Mouse (Mus musculus): Measurements from ENCODE around the gene Kcnj12. TPM values are rescaled to one million over a fixed set of nuclear protein-coding genes. Genes with fewer than 3 reads are reported as not detected.

Kcnj12 gene
- polyA plus RNA-seq, 1 experiment from 2014 or later, result 0.28 TPM

DNA sequence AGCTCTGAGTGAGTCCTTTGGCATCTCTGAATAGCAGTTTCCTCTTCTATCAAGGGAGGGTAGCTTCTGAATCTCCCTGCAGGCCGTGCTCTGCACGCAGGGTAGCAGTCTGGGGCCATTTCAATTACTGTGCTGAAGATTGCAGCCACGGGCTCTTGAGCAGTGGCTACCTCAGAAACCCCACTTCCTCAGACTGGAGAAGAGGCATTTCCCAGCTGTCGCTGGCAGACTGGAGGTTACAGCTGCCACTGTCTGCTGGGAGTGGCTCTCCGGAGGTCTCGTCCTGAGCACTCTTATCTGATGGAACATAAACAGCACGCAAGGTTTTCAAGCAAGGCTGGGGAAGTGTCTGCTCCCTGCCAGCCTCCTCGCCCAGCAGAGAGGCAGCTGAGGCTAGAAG lies 20.2 kb downstream of the Kcnj12 start:
- H3K4me2 ChIP-seq, result no peak overlapping the region
- H3K36me3 ChIP-seq (ENCODE audit: poor library complexity, severe bottlenecking), result no peaks in the 10 kb centered on the region
- H3K9ac ChIP-seq, result no peak overlapping the region
- no peaks in the 10 kb centered on the region for H3K27me3 ChIP-seq
- ATAC-seq, result no peak
- H3K9me3 ChIP-seq (replicated peaks), result no peaks in the 10 kb centered on the region
- no peak overlapping the region for H3K4me3 ChIP-seq
- 0 out of 2 replicates have a peak, but pooled peaks cover 8% of the 10 kb centered on the region for H3K4me1 ChIP-seq
- 45% methylated on average over 8 of the region's 8 CpGs for WGBS
- H3K27ac ChIP-seq, result no peak overlapping the region

DNA sequence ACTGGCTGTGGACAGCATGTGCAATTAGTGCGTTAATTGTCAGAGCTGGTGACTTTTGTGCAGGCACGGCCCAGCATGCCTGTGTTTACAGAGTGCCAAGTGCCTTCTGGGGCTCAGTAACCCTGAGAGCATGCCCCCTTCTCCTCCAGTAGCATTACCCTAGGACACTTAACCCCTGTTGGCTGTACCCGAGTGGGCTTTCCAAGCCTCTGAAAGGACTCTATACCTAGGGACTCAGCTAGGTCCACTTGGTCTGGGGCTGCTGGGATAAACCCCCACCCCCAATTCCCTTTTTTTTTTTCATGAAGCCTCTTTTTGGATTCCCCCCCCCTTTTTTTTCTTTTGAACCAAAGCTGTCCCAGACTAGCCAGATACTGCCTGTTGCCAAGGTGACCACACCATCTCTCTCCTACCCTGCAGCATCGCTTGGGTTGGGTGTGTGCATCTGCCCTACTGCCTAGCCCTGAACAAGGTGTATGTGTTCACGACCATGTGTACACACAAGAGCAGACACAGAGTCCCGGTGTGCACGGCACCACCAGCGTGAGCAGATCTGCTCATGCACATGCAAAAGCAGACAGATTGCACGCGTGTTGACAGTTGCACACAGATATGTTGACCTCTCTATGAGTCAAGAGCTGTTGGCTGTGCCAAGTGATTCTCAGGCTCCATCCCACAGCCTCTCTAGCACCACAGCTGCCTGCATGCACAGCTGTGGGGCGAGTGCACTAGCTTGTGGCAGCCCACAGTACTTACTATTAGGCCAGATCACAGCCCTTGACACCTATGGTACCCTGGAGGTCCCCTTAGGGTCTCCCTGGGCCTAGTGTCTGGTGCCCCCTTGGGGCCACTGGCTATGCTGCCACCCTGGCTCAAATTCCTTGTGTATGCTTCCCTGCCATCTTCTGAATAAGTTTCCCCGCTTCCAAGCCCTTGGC lies 21.0 kb downstream of the Kcnj12 start:
- Histone ChIP-seq H3K27me3 (no peaks in the 10 kb centered on the region), H3K36me3 (ENCODE audit: poor library complexity, severe bottlenecking) (no peaks in the 10 kb centered on the region), H3K4me1 (0 out of 2 replicates have a peak, but pooled peaks cover 8% of the 10 kb centered on the region), H3K9me3 (replicated peaks) (no peaks in the 10 kb centered on the region), H3K4me2 (no peak overlapping the region), H3K4me3 (no peak overlapping the region), H3K27ac (no peak overlapping the region), H3K9ac (no peak overlapping the region)
- 73% methylated on average over 12 of the region's 12 CpGs for WGBS
- ATAC-seq, result no peak

GRCm38 (mm10) chr11:61044741-61045140 lies 22.4 kb downstream of the Kcnj12 start:
- no peak overlapping the region for H3K4me2 ChIP-seq
- 77% methylated on average over 5 of the region's 5 CpGs for WGBS
- H3K4me1 ChIP-seq, result 0 out of 2 replicates have a peak, but pooled peaks cover 8% of the 10 kb centered on the region
- H3K27ac ChIP-seq, result no peak overlapping the region
- H3K9ac ChIP-seq, result no peak overlapping the region
- no peaks in the 10 kb centered on the region for H3K27me3 ChIP-seq
- H3K36me3 ChIP-seq (ENCODE audit: poor library complexity, severe bottlenecking), result no peaks in the 10 kb centered on the region
- no peak overlapping the region for H3K4me3 ChIP-seq
- ATAC-seq, result no peak
- H3K9me3 ChIP-seq (replicated peaks), result no peaks in the 10 kb centered on the region

GRCm38 (mm10) chr11:61047441-61047840 lies 25.1 kb downstream of the Kcnj12 start:
- Histone ChIP-seq H3K4me1 (0 out of 2 replicates have a peak, but pooled peaks cover 6% of the 10 kb centered on the region), H3K9me3 (replicated peaks) (no peaks in the 10 kb centered on the region)

DNA sequence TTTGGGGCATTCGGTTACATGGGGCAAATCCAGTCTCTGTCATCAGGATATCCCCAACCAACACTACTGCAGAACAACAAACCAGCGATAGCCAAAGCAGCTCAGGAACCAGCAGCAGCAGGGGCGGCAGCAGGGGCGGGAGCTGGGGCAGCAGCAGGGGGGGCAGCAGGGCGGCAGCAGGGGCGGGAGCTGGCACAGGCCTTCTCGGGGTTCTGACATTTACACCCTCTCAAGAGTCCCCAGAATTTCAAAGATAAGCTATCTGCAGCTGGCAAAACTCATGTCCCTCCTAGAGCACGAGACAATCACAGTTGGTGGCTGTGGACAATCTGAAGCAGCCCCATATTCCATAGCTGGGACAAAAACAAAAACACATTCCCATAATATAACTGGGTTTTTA lies 28.8 kb downstream of the Kcnj12 start:
- no peaks in the 10 kb centered on the region for H3K36me3 ChIP-seq (ENCODE audit: poor library complexity, severe bottlenecking)
- H3K9ac ChIP-seq, result no peak overlapping the region
- no peak overlapping the region for H3K27ac ChIP-seq
- no peak for ATAC-seq
- no peak overlapping the region for H3K4me2 ChIP-seq
- H3K9me3 ChIP-seq (replicated peaks), result no peaks in the 10 kb centered on the region
- no peaks in the 10 kb centered on the region for H3K27me3 ChIP-seq
- no peak overlapping the region for H3K4me3 ChIP-seq
- WGBS, result 45% methylated on average over 8 of the region's 8 CpGs
- H3K4me1 ChIP-seq, result no peaks in the 10 kb centered on the region

More at GRCm38 (mm10) chr11:61047441-61047840, 25.1 kb downstream of the Kcnj12 start:
- 77% methylated on average over 5 of the region's 5 CpGs for WGBS
- no peaks in the 10 kb centered on the region for H3K27me3 ChIP-seq
- no peak for ATAC-seq
- no peak overlapping the region for H3K9ac ChIP-seq
- H3K27ac ChIP-seq, result no peak overlapping the region
- no peak overlapping the region for H3K4me3 ChIP-seq
- no peak overlapping the region for H3K4me2 ChIP-seq
- H3K36me3 ChIP-seq (ENCODE audit: poor library complexity, severe bottlenecking), result no peaks in the 10 kb centered on the region

DNA sequence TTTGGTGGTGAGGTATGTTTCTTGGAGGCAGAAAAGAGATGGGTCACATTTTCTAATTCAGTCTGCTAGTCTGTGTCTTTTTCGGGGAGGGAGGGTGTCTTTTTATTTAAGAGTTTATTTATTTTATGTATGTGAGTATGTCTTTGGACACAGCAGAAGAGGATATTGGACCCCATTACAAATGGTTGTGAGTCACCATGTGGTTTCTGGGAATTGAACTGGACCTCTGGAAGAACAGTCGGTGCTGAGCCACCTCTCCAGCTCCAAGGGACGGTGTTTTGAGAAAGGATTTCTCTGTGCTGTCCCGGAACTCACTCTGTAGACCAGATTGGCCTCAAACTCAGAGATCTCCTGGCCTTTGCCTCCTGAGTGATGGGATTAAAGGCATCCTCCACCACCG lies 34.5 kb downstream of the Kcnj12 start:
- Histone ChIP-seq H3K4me1 (peaks cover 6% of the 10 kb centered on the region; the same call in 1 of the 2 replicates), H3K27me3 (no peaks in the 10 kb centered on the region), H3K9ac (no peak overlapping the region), H3K36me3 (ENCODE audit: poor library complexity, severe bottlenecking) (no peaks in the 10 kb centered on the region), H3K4me2 (no peak overlapping the region), H3K27ac (no peak overlapping the region), H3K9me3 (replicated peaks) (no peaks in the 10 kb centered on the region), H3K4me3 (no peak overlapping the region)
- 72% methylated on average over 5 of the region's 5 CpGs for WGBS
- ATAC-seq, result no peak

GRCm38 (mm10) chr11:61059691-61060457 lies 37.5 kb downstream of the Kcnj12 start:
- ATAC-seq, result no peak
- no peaks in the 10 kb centered on the region for H3K36me3 ChIP-seq (ENCODE audit: poor library complexity, severe bottlenecking)
- no peaks in the 10 kb centered on the region for H3K9me3 ChIP-seq (replicated peaks)
- 58% methylated on average over 10 of the region's 10 CpGs for WGBS
- no peak overlapping the region for H3K4me3 ChIP-seq
- H3K4me1 ChIP-seq, result peaks cover 6% of the 10 kb centered on the region; the same call in 1 of the 2 replicates
- no peak overlapping the region for H3K4me2 ChIP-seq
- no peak overlapping the region for H3K27ac ChIP-seq
- no peak overlapping the region for H3K9ac ChIP-seq
- H3K27me3 ChIP-seq, result no peaks in the 10 kb centered on the region

- no peak overlapping the region for H3K27ac ChIP-seq
- H3K4me1 ChIP-seq, result peaks cover 6% of the 10 kb centered on the region; the same call in 1 of the 2 replicates
- no peaks in the 10 kb centered on the region for H3K27me3 ChIP-seq
- WGBS, result 93% methylated on average over 4 of the region's 4 CpGs
- no peak for ATAC-seq
- H3K9ac ChIP-seq, result no peak overlapping the region
- H3K4me3 ChIP-seq, result no peak overlapping the region
- H3K36me3 ChIP-seq (ENCODE audit: poor library complexity, severe bottlenecking), result no peaks in the 10 kb centered on the region
- H3K4me2 ChIP-seq, result no peak overlapping the region
- no peaks in the 10 kb centered on the region for H3K9me3 ChIP-seq (replicated peaks)
These were observed 38.3 kb downstream of the Kcnj12 start for GRCm38 (mm10) chr11:61060634-61061033.

DNA sequence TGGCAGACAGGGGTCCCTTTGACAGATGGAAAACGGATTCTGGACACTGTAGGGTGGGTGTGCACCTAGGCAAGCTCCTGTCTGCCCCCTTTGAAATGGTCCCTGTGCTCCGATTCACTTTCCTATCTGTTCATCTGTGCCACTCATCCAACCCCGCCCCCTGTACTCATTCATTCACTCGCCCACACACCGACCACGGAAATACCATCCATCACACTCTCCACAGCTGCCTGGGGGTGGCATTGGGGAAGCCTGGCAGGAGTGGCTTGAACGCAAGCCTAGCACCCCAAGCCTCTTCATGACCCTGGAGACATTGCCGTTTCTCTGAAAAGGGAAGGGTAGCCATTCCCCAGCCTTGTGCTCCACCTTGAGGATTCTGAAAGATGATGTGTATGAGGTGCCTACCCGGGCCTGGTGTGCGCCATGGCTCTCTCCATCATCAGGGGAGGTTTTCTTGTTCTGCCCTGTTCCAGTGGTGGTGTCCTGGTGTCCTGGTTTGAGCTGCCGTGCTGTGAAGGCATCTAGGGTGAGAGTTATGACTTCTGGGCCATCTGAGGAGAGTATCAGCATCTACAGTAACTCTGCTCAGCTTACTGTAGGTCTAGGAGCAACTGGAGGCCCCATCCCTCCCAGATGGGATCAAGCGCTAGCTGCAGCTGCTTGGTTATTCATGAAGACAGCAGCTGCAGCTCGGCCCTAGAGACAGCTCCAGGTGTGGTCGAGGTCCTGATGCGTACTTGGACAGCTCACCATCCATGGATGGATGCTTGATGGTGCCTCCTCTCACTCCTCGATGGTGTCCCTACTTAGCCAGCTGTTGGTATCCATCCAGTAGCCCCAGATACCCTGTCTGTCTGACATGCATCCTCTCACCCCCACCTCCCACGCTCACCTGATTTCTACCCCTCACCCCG lies 40.4 kb downstream of the Kcnj12 start:
- H3K36me3 ChIP-seq (ENCODE audit: poor library complexity, severe bottlenecking), result no peaks in the 10 kb centered on the region
- no peaks in the 10 kb centered on the region for H3K27me3 ChIP-seq
- no peak overlapping the region for H3K9ac ChIP-seq
- H3K27ac ChIP-seq, result no peak overlapping the region
- H3K4me3 ChIP-seq, result no peak overlapping the region
- no peaks in the 10 kb centered on the region for H3K9me3 ChIP-seq (replicated peaks)
- ATAC-seq, result no peak
- H3K4me1 ChIP-seq, result peaks cover 6% of the 10 kb centered on the region; the same call in 1 of the 2 replicates
- 84% methylated on average over 18 of the region's 18 CpGs for WGBS
- no peak overlapping the region for H3K4me2 ChIP-seq

- 92% methylated on average over 6 of the region's 6 CpGs for WGBS
- Histone ChIP-seq H3K4me3 (no peak overlapping the region), H3K36me3 (ENCODE audit: poor library complexity, severe bottlenecking) (no peaks in the 10 kb centered on the region), H3K27me3 (no peaks in the 10 kb centered on the region), H3K9me3 (replicated peaks) (no peaks in the 10 kb centered on the region), H3K4me1 (peaks cover 6% of the 10 kb centered on the region; the same call in 1 of the 2 replicates), H3K27ac (no peak overlapping the region), H3K9ac (no peak overlapping the region), H3K4me2 (no peak overlapping the region)
- ATAC-seq, result no peak
These were observed 41.1 kb downstream of the Kcnj12 start for GRCm38 (mm10) chr11:61063503-61063902.

- Histone ChIP-seq H3K4me1 (no peaks in the 10 kb centered on the region), H3K4me3 (no peak overlapping the region), H3K27me3 (no peaks in the 10 kb centered on the region), H3K36me3 (ENCODE audit: poor library complexity, severe bottlenecking) (no peaks in the 10 kb centered on the region), H3K9me3 (replicated peaks) (no peaks in the 10 kb centered on the region), H3K27ac (no peak overlapping the region), H3K9ac (no peak overlapping the region), H3K4me2 (no peak overlapping the region)
- no peak for ATAC-seq
- WGBS, result 91% methylated on average over 6 of the region's 6 CpGs
These were observed 43.3 kb downstream of the Kcnj12 start for GRCm38 (mm10) chr11:61065620-61066019.

Measured in forebrain, embryonic 13.5 days (tissue).